In the genomic region with DNA sequence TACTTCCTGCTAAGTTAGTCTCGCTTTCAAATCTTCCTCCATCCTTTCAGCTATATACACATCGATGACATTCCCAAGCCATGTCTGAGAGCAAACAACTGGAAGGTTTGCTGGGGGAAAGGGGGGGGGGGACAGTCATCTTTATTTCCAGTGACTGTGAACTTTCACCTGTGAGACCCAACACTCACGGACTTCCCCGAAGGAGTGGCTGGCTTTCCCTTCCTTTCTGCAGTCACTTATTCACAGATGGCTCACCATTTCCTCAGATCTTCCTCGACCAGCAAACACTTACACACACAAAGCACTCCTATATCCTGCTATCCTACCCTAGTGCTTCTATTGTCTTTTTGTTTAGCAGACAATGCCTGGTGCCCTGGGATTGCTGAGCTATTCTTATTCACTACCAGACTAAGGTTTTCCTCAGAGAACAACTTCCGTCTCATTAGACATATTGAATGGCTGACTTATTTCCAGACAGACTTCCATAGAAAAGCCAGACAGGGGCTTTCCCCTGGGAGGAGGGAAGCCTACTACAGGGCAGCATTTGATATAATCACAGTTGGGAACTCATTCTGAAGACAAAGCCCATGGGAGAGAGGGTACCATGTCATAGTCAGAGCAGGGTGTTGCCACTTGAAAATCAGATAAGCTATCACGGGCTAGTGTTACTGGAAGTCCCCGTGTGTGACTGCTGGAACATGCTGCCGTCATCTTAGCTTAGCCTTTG, we compare ENCODE assay signal across 8 mouse cellular contexts. TPM values are rescaled to one million over a fixed set of nuclear protein-coding genes. Genes with fewer than 3 reads are reported as not detected.
DNase-seq lines count a peak whose midpoint lies in the region; ATAC-seq and TF ChIP-seq lines count a peak whose summit lies in the region.

No protein-coding gene starts in this region.

- ATAC-seq in forebrain, embryonic 14.5 days = peak; percentile 67
- ATAC-seq in midbrain, embryonic 12.5 days (ENCODE audit: low FRiP score, low read depth) = peak; percentile 70
- ATAC-seq in megakaryocyte, adult 5-6 weeks (ENCODE audit: poor library complexity, severe bottlenecking) = no peak

- peaks cover 16% of the 10 kb centered on the region; the same call in 1 of the 2 replicates for H3K4me1 ChIP-seq in heart, embryonic 10.5 days
- peaks cover 10% of the 10 kb centered on the region for H3K4me1 ChIP-seq in forebrain, embryonic 14.5 days (ENCODE audit: control insufficient read depth, insufficient read depth, low read length)
- H3K4me1 ChIP-seq in midbrain, embryonic 12.5 days = peaks cover 17% of the 10 kb centered on the region

- no peaks in the 10 kb centered on the region for H3K27me3 ChIP-seq in heart, embryonic 10.5 days (ENCODE audit: insufficient read depth, poor library complexity, severe bottlenecking)
- no peaks in the 10 kb centered on the region for H3K27me3 ChIP-seq in forebrain, embryonic 14.5 days (replicated peaks; ENCODE audit: control insufficient read depth, insufficient read depth, low read length)
- H3K27me3 ChIP-seq in midbrain, embryonic 12.5 days = peaks cover 24% of the 10 kb centered on the region

- intact Hi-C loops in heart, postnatal 25 days (cut with DNase I) = no loop called here
- intact Hi-C loops in gastrocnemius, adult 2 months (cut with DNase I) = no loop called here

- H3K36me3 ChIP-seq in heart, embryonic 10.5 days = no peaks in the 10 kb centered on the region
- H3K36me3 ChIP-seq in forebrain, embryonic 14.5 days (ENCODE audit: control insufficient read depth, insufficient read depth, low read length) = no peaks in the 10 kb centered on the region
- no peaks in the 10 kb centered on the region for H3K36me3 ChIP-seq in midbrain, embryonic 12.5 days

- no peak overlapping the region for H3K9ac ChIP-seq in forebrain, embryonic 14.5 days (ENCODE audit: low read length)
- no peak overlapping the region for H3K9ac ChIP-seq in midbrain, embryonic 12.5 days (replicated peaks)

- peak; percentile 75 for DNase-seq in heart, embryonic 10.5 days (ENCODE audit: low spot score)
- no peak for DNase-seq in heart, postnatal 25 days (ENCODE audit: low spot score)
- DNase-seq in ZHBTc4 (ENCODE audit: low read depth, low spot score) = peak; percentile 80
- DNase-seq in forebrain, embryonic 14.5 days (ENCODE audit: low spot score) = peak; percentile 74
- no peak for DNase-seq in thymus, postnatal 25 days
- DNase-seq in gastrocnemius, adult 2 months = no peak

- no peak overlapping the region for H3K4me3 ChIP-seq in heart, embryonic 10.5 days
- no peak overlapping the region for H3K4me3 ChIP-seq in forebrain, embryonic 14.5 days (ENCODE audit: low read depth, low read length)
- H3K4me3 ChIP-seq in midbrain, embryonic 12.5 days = no peak overlapping the region
- H3K4me3 ChIP-seq in gastrocnemius, adult 2 months = no peak overlapping the region

- H3K9me3 ChIP-seq in heart, embryonic 10.5 days = no peaks in the 10 kb centered on the region; the same call in 1 of the 2 replicates
- H3K9me3 ChIP-seq in forebrain, embryonic 14.5 days (replicated peaks; ENCODE audit: control insufficient read depth, low read length) = 0 out of 2 replicates have a peak, but pooled peaks cover 7% of the 10 kb centered on the region
- no peaks in the 10 kb centered on the region for H3K9me3 ChIP-seq in midbrain, embryonic 12.5 days

- WGBS in heart, embryonic 10.5 days = 49% methylated on average over 9 of the region's 9 CpGs
- 7% methylated on average over 9 of the region's 9 CpGs for WGBS in forebrain, embryonic 14.5 days
- 28% methylated on average over 9 of the region's 9 CpGs for WGBS in midbrain, embryonic 12.5 days

- no peak overlapping the region for H3K27ac ChIP-seq in heart, embryonic 10.5 days
- H3K27ac ChIP-seq in forebrain, embryonic 14.5 days (ENCODE audit: low read depth, low read length) = peak overlapping the region; percentile 67
- H3K27ac ChIP-seq in midbrain, embryonic 12.5 days (replicated peaks) = no peak overlapping the region; the same call in 1 of the 2 replicates
- no peak overlapping the region for H3K27ac ChIP-seq in gastrocnemius, adult 2 months

- TF ChIP-seq CTCF in gastrocnemius, adult 2 months (IDR thresholded peaks at IDR 0.05) = no peak

- peak overlapping the region; percentile 24 for H3K4me2 ChIP-seq in forebrain, embryonic 14.5 days (ENCODE audit: low read length)
- no peak overlapping the region for H3K4me2 ChIP-seq in midbrain, embryonic 12.5 days (replicated peaks)

RNA-seq across cellular contexts. Expression of a gene that starts 24.5 kb away (rescaled TPM):
- polyA plus RNA-seq in heart, embryonic 10.5 days (2016; fragmentation: Nextera tagmentation; extraction: Ambion mirVana) = 29.8 and 35.8 TPM in 2 replicates
- total RNA-seq in heart, postnatal 25 days (2021) = 10 to 100 TPM; 12.4 to 12.5 TPM
- 20.8 and 22.9 TPM in 2 replicates for polyA plus RNA-seq in forebrain, embryonic 14.5 days (2014; fragmentation: Nextera tagmentation; extraction: Ambion mirVana)
- polyA plus RNA-seq in midbrain, embryonic 12.5 days (2016; fragmentation: Nextera tagmentation; extraction: Ambion mirVana) = 23.2 and 30.0 TPM in 2 replicates
- 6.6 and 9.1 TPM in 2 replicates for total RNA-seq in megakaryocyte, adult 5-6 weeks (2015)
- total RNA-seq in megakaryocyte, adult 5-6 weeks (2017) = 12.8 and 15.1 TPM in 2 replicates
- 10 to 100 TPM; 25.2 to 28.8 TPM for total RNA-seq in gastrocnemius, adult 2 months (2021)

Comparison
In these comparisons a context has a peak if more than half of its experiments do, and no peak if none do; other contexts are left out.
1. DNase-seq: peak in heart, embryonic 10.5 days (single experiment), ZHBTc4 (single experiment) and forebrain, embryonic 14.5 days (single experiment); none in heart, postnatal 25 days (single experiment), thymus, postnatal 25 days (single experiment) and gastrocnemius, adult 2 months (single experiment).